Mouse (Mus musculus): ENCODE measurements at regions not wholly inside any gene's neighbourhood (a gene's known extent, or its start where the extent isn't known, plus 50 kb on each side); places are given as distances from the start of the nearest gene placed in this dataset.

DNA sequence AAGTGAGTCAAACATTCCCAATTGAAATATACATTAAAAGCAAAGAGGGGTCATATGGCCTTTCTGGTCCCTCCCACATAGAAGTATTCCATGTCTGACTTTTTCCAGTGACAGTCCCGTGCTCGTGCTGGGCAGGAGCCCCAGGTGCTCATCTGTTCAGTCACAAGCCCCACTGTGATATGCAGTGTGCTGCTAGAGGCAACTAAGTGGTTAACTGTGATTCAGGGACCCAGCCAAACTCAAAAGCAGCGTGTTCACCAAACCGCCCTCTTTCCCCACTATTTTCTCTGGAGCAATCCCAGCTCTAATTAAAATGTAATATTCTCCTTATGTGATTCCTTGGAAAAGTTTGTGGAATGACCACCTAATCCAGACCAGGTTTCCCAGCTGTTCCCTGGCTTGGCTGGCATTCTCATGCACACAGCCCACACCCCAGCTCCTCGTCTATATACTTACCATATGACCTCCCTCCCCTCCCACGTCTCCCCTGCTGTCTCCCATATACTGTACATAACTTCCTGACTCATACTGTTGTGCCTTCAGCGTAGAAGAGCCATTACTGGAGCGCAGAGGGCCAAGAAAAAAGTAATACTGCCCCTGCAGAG is 203.6 kb downstream of the Mtx2 start:
- TF ChIP-seq CTCF (IDR thresholded peaks at IDR 0.05; ENCODE audit: low read depth, low read length) (no peak), GATA1 (IDR thresholded peaks at IDR 0.05; ENCODE audit: borderline replicate concordance, low read length) (no peak)

Measured in G1E (cell line).